Mouse (Mus musculus): ENCODE data around the gene Htatip2.

The Htatip2 gene

GRCm38 (mm10) chr7:49785141-49785540, 26.2 kb downstream of the Htatip2 start:
- DNase-seq (ENCODE audit: low read depth in 2 of 2, low spot score in 2 of 2), result no peak

DNA sequence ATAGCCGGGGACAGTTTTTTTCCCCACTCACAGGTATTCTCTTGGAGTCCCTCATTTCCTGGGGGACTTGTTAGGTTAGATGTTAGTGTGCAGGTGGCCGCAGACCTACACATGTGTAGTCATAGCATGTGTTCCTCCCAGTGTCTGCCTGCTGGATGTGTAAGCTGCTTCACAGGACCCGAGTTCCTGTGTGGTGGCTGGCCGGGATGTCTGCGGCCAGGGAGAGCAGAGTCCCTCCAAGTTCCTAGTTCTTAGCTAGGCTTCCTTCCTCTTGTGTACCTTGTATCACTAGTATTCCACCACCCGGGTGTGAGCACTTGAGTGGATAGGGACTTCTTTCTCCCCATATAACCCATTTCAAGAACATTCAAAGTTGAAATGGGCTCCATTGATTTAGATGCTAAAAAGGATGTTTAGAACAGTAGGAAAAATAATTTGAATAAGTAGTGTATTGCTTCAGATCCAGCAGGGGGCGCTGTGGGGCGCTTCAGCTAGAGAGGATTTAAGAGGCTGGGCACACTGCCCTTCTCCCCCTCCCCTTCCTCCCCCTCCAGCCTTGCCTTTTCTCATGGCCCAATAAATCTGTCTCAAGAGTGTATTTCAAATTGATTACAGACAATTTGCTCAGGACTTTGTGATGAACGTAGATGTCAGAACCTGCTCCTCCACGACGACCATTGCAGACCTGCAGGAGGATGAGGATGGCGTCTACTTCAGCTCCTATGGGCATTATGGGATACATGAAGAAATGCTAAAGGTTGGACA, 27.9 kb downstream of the Htatip2 start:
- DNase-seq (ENCODE audit: low read depth in 2 of 2, low spot score in 2 of 2), result peak in 1 of 2 experiments; percentile 26

DNA sequence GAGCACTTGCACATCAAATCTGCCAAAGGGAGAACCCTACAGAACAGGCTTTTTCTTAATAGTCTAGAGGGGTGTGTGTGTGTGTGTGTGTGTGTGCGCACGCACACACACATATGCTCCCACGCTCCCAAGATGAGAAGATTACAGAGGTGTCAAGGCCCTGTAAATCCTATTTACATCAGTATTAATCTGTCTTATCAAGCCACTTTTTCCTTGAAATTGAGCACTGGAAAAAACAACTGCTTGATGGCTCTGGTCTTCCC, 28.4 kb downstream of the Htatip2 start:
- no peak for DNase-seq (ENCODE audit: low read depth in 2 of 2, low spot score in 2 of 2)

GRCm38 (mm10) chr7:49794304-49794703, 35.4 kb downstream of the Htatip2 start:
- no peak for DNase-seq (ENCODE audit: low read depth in 2 of 2, low spot score in 2 of 2)

- no peak for DNase-seq (ENCODE audit: low read depth in 2 of 2, low spot score in 2 of 2)
Measured at GRCm38 (mm10) chr7:49797171-49797570, 38.3 kb downstream of the Htatip2 start.

GRCm38 (mm10) chr7:49803511-49803910, 44.6 kb downstream of the Htatip2 start:
- no peak for DNase-seq (ENCODE audit: low read depth in 2 of 2, low spot score in 2 of 2)

GRCm38 (mm10) chr7:49804638-49805165, 45.8 kb downstream of the Htatip2 start:
- no peak for DNase-seq (ENCODE audit: low read depth in 2 of 2, low spot score in 2 of 2)

DNA sequence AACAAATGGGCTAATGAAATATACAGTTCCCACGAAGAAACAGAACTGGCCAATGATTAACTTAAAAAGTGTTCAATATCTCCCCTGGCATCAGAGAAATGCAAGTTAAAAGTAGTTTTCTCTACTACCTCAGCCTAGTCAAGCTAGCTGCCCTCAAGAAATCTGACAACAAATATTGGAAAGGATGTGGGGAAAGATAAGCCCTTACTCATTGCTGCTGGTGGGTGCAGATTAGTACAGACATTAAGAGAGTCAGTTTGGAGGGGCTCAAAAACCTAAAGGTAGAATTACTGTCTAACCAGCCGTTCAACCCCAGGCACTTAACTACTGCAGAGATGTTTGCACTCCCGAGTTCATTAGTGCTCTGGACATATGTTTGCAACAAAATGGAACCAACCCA, 46.7 kb downstream of the Htatip2 start:
- DNase-seq (ENCODE audit: low read depth in 2 of 2, low spot score in 2 of 2), result no peak

DNA sequence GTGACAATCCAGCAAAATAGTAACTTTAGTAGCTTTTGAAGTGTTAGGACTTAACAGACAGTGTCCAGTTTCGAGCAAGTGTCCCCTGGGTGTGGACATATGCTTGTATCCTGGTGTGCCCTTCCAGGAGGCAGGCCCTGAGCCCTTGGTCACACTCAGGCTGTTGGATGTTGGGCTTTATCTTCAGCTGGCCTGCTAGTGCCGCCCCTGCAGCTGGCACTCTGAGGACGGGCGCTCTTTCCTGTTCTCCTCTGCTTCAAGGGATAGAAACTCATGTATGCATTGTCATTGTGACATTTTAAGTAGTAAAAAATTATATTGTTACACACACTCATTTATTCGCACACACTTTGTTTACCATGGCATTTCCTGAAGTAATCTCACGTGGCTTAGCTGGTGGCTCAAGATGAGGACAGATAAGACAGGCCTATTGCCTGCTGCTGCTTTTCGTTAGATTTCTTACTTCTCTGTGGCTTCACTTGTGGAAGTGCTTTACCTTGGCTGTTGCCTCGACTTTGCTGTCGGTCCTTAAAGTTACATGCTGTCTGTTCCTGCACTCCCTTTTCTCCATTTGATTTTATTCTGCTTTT, 48.3 kb downstream of the Htatip2 start:
- DNase-seq (ENCODE audit: low read depth in 2 of 2, low spot score in 2 of 2), result no peak

DNA sequence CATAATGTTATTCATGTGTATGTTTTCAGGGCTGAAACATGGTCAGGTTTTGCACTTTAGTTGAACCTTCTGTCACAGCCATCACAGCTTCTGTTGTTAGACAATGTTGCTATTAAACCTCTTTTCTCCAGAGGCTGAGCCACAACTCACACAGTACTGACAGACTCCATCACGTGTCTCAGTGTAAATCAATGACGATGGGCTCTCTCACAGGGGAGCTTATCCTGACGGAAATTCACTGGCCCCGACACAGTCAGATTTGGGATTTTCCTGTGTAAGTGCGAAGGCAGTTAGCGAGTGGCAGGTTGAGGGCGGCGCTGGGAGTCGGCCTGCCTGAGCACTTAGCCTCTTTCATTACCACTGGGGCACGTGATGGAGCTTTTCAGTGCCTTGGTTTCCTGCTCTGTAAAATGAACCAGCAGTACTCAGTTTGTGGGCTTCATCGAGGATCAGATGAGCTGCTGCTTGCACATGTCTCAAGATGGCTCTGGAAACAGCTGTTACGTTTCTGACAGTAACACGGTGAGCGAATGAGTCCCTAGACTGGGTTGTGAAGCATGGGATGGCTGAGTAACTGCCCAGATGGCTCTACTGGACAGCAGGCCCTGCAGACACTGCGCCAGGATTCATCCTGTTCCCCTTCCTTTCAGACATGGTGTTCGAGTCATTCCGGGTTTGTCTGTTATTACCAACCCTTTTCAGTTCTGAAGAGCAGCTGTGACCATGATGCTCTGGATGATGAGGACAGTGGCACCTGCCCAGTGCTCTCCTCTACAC, 49.1 kb downstream of the Htatip2 start:
- DNase-seq (ENCODE audit: low read depth in 2 of 2, low spot score in 2 of 2), result no peak

DNA sequence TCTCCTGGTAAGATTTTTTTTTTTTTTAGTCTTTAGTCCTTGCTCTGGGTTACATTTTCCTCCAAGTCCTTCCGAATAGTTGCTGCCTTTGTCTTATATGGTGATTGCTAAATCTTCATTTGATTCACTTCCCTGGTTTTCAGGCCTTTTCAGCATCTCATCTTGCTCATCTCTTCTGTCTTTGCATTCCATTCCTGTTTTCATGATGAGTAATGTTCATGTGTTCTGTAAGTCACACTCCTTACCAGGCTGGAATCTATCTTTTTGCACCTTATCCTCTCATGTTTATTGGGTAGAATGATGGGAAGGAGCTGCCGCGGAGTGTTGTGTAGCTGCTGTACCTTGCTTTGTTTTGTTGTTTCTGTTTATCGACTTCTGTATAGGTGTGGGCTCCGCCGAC, 50.2 kb downstream of the Htatip2 start:
- no peak for DNase-seq (ENCODE audit: low read depth in 2 of 2, low spot score in 2 of 2)

DNA sequence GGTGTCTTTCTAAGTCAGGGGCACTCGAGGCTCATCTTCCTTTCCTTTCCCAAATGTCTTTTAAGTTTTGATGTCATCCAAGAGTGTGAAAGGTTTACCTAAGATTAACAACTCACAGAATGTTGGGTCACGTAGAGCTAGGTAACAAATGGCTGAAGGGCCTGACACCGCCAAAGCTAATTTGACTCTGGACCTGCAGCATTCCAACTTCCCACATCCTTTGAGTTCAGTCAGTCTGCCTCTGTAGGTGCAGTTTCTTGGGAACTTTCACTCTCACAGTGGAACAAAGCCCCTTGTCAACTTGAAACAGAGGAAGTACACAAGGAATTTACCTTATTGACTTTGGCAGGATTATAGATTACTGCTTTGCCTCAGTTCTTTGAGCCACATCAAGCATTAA, 50.6 kb downstream of the Htatip2 start:
- no peak for DNase-seq (ENCODE audit: low read depth in 2 of 2, low spot score in 2 of 2)

- DNase-seq (ENCODE audit: low read depth in 2 of 2, low spot score in 2 of 2), result no peak
Measured at GRCm38 (mm10) chr7:49811346-49811745, 52.4 kb downstream of the Htatip2 start.

- DNase-seq (ENCODE audit: low read depth in 2 of 2, low spot score in 2 of 2), result no peak
Measured at GRCm38 (mm10) chr7:49819393-49819792, 60.5 kb downstream of the Htatip2 start.

- no peak for DNase-seq (ENCODE audit: low read depth in 2 of 2, low spot score in 2 of 2)
Measured at GRCm38 (mm10) chr7:49821370-49821769, 62.5 kb downstream of the Htatip2 start.

DNA sequence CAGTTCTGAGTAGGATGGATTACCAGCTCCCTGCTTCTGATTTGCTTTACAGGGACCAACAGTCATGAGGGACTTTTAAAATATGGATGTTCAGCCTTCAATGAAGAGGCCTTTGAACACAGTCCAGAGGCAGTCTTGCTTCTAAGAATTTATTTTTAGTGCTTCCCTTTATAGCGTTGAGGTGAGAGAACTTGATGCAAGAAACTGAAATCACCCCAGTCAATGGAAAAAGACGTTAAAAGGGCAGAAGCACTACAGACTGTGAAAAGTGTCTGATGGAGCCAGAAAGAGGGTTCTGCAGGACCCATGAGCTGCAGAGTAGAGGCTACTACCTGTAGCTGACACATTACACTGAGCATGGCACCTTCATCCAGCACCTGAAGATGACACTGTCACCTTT, 63.1 kb downstream of the Htatip2 start:
- no peak for DNase-seq (ENCODE audit: low read depth in 2 of 2, low spot score in 2 of 2)

Data from CD8-positive naive resting alpha-beta T cell, adult 2 months (primary cell).